Mouse (Mus musculus) embryonic facial prominence, embryonic 15.5 days (tissue): ENCODE data around the gene Slco4c1. TPM values are rescaled to one million over a fixed set of nuclear protein-coding genes. Genes with fewer than 3 reads are reported as not detected.

Experiments used
- ATAC-seq: fragments of 200-750 bp; cut with Nextera tagmentation; 2 replicates; pipeline ENCODE4 v1.8.0; 2017; ENCODE audit warnings: low read depth, moderate TSS enrichment; ENCODE audit not compliant: insufficient number of reproducible peaks, low FRiP score, low TSS enrichment
- H3K27ac ChIP-seq: fragments of 300-500 bp; sonication (generic); replicated peaks from 2 replicates; pipeline ENCODE4 v1.5.1; 2015; ENCODE audit warnings: mild to moderate bottlenecking, inconsistent platforms
- H3K27me3 ChIP-seq: fragments of 300-500 bp; sonication (generic); 2 replicates; pipeline ENCODE4 v1.6.1; 2015; ENCODE audit warnings: inconsistent platforms
- H3K36me3 ChIP-seq: fragments of 300-500 bp; sonication (generic); 2 replicates; pipeline ENCODE4 v1.6.1; 2015; ENCODE audit warnings: mild to moderate bottlenecking, inconsistent platforms
- H3K4me1 ChIP-seq: fragments of 300-500 bp; sonication (generic); 2 replicates; pipeline ENCODE4 v1.6.1; 2015; ENCODE audit warnings: inconsistent platforms
- H3K4me2 ChIP-seq: fragments of 300-500 bp; sonication (generic); replicated peaks from 2 replicates; pipeline ENCODE4 v1.6.1; 2015; ENCODE audit warnings: mild to moderate bottlenecking, inconsistent platforms
- H3K4me3 ChIP-seq: fragments of 300-500 bp; sonication (generic); replicated peaks from 2 replicates; pipeline ENCODE4 v1.5.1; 2015; ENCODE audit warnings: mild to moderate bottlenecking, inconsistent platforms
- H3K9ac ChIP-seq: fragments of 300-500 bp; sonication (generic); 2 replicates; pipeline ENCODE4 v1.6.1; 2015; ENCODE audit warnings: inconsistent platforms
- H3K9me3 ChIP-seq: fragments of 300-500 bp; sonication (generic); replicated peaks from 2 replicates; pipeline ENCODE4 v1.6.1; 2016; ENCODE audit warnings: inconsistent platforms
- WGBS: fragments of 180-500 bp; shearing (Covaris S2); methylation state at CpG from one replicate; pipeline ENCODE4 v1.1.7; 2015; 5-methylcytosine and 5-hydroxymethylcytosine counted together
- polyA plus RNA-seq: library from polyadenylated mRNA; unstranded; fragments of >200 nt; fragmentation: Nextera tagmentation; extraction: Ambion mirVana; gene quantifications from 2 replicates; pipeline ENCODE4 v1.2.1, GENCODE M21; 2015

Gene Slco4c1
- 0.72 and 0.92 TPM in 2 replicates for polyA plus RNA-seq

DNA sequence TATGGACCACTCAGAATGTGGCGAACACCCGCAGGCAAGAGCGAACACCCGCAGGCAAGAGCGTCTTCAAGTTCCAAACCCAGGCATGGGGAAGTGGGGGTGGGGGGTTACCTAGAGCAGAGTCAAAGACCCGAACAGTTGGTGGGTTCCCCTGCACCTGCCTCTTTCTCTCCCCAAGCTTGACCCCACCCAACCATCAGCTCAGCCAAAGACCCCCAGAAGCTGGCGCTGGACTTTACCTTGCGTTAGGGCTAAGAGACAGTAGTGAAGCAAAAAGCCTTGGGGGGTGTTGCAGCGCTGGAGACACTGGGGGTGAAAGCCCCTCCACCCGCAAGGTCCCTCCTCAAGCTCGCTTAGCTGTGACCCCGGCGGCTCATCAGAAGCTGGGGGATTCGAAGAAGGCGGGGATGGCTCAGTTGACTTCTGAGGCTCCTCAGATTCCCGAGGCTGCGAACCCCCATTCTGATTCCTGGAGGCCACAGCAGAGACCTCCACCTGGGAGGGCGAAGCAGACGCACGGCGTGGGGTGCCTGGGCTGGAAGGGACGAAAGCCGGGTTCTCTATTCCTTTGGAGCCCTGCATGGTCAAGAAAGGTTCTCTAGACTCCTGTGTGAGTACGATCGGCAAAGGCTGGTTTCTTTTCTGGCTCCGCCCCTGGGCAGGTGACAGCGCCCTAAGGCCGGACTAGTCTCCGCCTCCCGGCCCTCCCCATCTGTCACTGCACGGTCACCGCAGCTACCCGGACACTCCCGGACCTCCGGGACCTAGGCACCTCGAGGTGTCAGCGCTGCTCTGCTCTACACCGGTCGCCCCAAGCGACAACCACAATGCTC, at the start of gene Slco4c1:
Gene Slco4c1, minus strand, starts transcription at position 644 of the 833 bp plus-strand sequence.
- H3K27ac ChIP-seq = no peak within 1 kb of the TSS
- no peaks in the 10 kb centered on the region for H3K9me3 ChIP-seq
- no peak within 1 kb of the TSS for H3K9ac ChIP-seq
- peak within 1 kb of the TSS; percentile 46 for H3K4me3 ChIP-seq
- peak; percentile 57 for ATAC-seq
- peak within 1 kb of the TSS; percentile 88 for H3K4me2 ChIP-seq
- WGBS = 1% methylated on average over 40 of the region's 40 CpGs
- H3K36me3 ChIP-seq = no peaks in the 10 kb centered on the region
- H3K4me1 ChIP-seq = peaks cover 10% of the 10 kb centered on the region; the same call in 1 of the 2 replicates
- peaks cover 8% of the 10 kb centered on the region for H3K27me3 ChIP-seq

GRCm38 (mm10) chr1:96917333-96917732, 45.4 kb upstream of the Slco4c1 start:
- no peaks in the 10 kb centered on the region for H3K4me1 ChIP-seq
- no peak overlapping the region for H3K9ac ChIP-seq
- H3K4me3 ChIP-seq = no peak overlapping the region
- no peak overlapping the region for H3K27ac ChIP-seq
- H3K4me2 ChIP-seq = no peak overlapping the region
- H3K27me3 ChIP-seq = no peaks in the 10 kb centered on the region
- ATAC-seq = no peak
- no peaks in the 10 kb centered on the region for H3K36me3 ChIP-seq
- no peaks in the 10 kb centered on the region for H3K9me3 ChIP-seq

GRCm38 (mm10) chr1:96883788-96884187, 11.8 kb upstream of the Slco4c1 start:
- Histone ChIP-seq H3K4me2 (no peak overlapping the region), H3K4me1 (no peaks in the 10 kb centered on the region), H3K9me3 (no peaks in the 10 kb centered on the region), H3K9ac (no peak overlapping the region), H3K4me3 (no peak overlapping the region), H3K27ac (no peak overlapping the region), H3K27me3 (no peaks in the 10 kb centered on the region), H3K36me3 (no peaks in the 10 kb centered on the region)
- no peak for ATAC-seq

GRCm38 (mm10) chr1:96878572-96878971, 6.6 kb upstream of the Slco4c1 start:
- H3K4me2 ChIP-seq = no peak overlapping the region
- H3K27me3 ChIP-seq = no peaks in the 10 kb centered on the region
- 94% methylated on average over 1 of the region's 1 CpGs for WGBS
- no peaks in the 10 kb centered on the region for H3K36me3 ChIP-seq
- no peaks in the 10 kb centered on the region for H3K4me1 ChIP-seq
- no peak overlapping the region for H3K4me3 ChIP-seq
- H3K9me3 ChIP-seq = no peaks in the 10 kb centered on the region
- no peak for ATAC-seq
- H3K9ac ChIP-seq = no peak overlapping the region
- no peak overlapping the region for H3K27ac ChIP-seq

GRCm38 (mm10) chr1:96876076-96876475, 4.1 kb upstream of the Slco4c1 start:
- ATAC-seq = no peak
- Histone ChIP-seq H3K4me3 (no peak overlapping the region), H3K27me3 (peaks cover 8% of the 10 kb centered on the region), H3K4me1 (peaks cover 10% of the 10 kb centered on the region; the same call in 1 of the 2 replicates), H3K4me2 (no peak overlapping the region), H3K9ac (no peak overlapping the region), H3K9me3 (no peaks in the 10 kb centered on the region), H3K27ac (no peak overlapping the region), H3K36me3 (no peaks in the 10 kb centered on the region)
- 75% methylated on average over 1 of the region's 1 CpGs for WGBS

- Histone ChIP-seq H3K9me3 (no peaks in the 10 kb centered on the region), H3K27ac (no peak overlapping the region), H3K27me3 (peaks cover 8% of the 10 kb centered on the region), H3K4me2 (no peak overlapping the region), H3K4me3 (no peak overlapping the region), H3K9ac (no peak overlapping the region), H3K36me3 (no peaks in the 10 kb centered on the region), H3K4me1 (peaks cover 10% of the 10 kb centered on the region; the same call in 1 of the 2 replicates)
- ATAC-seq = no peak
- WGBS = 42% methylated on average over 1 of the region's 1 CpGs
Measured at GRCm38 (mm10) chr1:96874636-96875035, 2.7 kb upstream of the Slco4c1 start.

GRCm38 (mm10) chr1:96872361-96872693, 356 bp upstream of the Slco4c1 start:
- Histone ChIP-seq H3K4me2 (peak overlapping the region; percentile 88), H3K36me3 (no peaks in the 10 kb centered on the region), H3K9me3 (no peaks in the 10 kb centered on the region), H3K27me3 (peaks cover 8% of the 10 kb centered on the region), H3K4me3 (peak overlapping the region; percentile 46), H3K9ac (no peak overlapping the region), H3K4me1 (peaks cover 10% of the 10 kb centered on the region; the same call in 1 of the 2 replicates), H3K27ac (no peak overlapping the region)
- 5% methylated on average over 10 of the region's 10 CpGs for WGBS
- no peak for ATAC-seq

DNA sequence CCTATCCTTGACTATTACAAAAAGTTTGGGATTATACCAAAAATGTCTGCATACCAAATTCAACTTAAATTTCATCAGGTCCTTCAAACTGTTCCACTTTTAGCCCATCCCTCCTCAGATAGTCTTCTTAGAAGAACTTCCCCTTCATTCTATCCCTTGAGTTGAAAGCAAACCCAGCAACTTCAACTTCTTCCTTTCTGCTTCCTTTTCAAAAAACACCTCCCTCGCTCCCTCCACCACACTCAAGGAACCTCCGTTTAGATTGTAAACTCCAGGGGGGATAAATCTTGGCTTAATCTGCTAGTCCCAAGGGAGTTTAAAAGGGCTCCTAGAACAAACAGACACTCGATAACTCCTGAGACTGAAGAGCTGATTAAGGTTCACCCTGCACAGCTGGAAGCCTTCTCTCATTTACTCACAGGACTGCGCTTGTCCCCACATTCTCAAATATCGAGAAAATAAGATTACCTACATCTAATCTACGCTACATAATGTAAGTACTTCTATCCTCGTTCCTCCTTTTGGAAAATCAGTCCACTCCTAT, 1.1 kb downstream of the Slco4c1 start:
- Histone ChIP-seq H3K4me3 (peak overlapping the region; percentile 46; the same call in 1 of the 2 replicates), H3K4me2 (no peak overlapping the region), H3K27me3 (peaks cover 8% of the 10 kb centered on the region), H3K9ac (no peak overlapping the region), H3K4me1 (peaks cover 10% of the 10 kb centered on the region; the same call in 1 of the 2 replicates), H3K27ac (no peak overlapping the region), H3K36me3 (no peaks in the 10 kb centered on the region), H3K9me3 (no peaks in the 10 kb centered on the region)
- peak; percentile 54; the same call in 1 of the 2 replicates for ATAC-seq
- 6% methylated on average over 7 of the region's 7 CpGs for WGBS

GRCm38 (mm10) chr1:96868722-96869121, 3.2 kb downstream of the Slco4c1 start:
- peaks cover 8% of the 10 kb centered on the region for H3K27me3 ChIP-seq
- H3K4me3 ChIP-seq = no peak overlapping the region
- H3K9me3 ChIP-seq = no peaks in the 10 kb centered on the region
- WGBS = 88% methylated on average over 1 of the region's 1 CpGs
- peaks cover 10% of the 10 kb centered on the region; the same call in 1 of the 2 replicates for H3K4me1 ChIP-seq
- H3K36me3 ChIP-seq = no peaks in the 10 kb centered on the region
- no peak overlapping the region for H3K4me2 ChIP-seq
- no peak for ATAC-seq
- H3K9ac ChIP-seq = no peak overlapping the region
- no peak overlapping the region for H3K27ac ChIP-seq

DNA sequence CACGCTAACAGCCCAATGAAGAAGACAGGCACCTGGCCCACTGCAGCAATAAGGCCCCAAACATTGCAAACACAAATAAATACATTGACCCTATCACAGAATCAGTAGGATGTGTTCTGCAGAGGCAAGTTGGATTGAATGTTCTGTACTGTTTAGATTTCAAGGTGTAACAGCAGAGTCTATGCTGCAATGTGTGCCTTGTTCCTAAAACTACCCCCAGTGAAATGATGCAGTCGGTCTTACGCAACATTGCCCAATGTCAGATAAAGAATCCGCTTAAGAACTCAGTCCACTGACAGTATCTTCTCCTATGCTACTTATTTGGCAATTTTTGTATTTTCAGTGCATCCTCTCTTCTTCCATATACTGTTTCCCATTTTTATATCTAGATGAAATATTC, 6.0 kb downstream of the Slco4c1 start:
- H3K9ac ChIP-seq = no peak overlapping the region
- WGBS = 93% methylated on average over 4 of the region's 4 CpGs
- H3K4me1 ChIP-seq = no peaks in the 10 kb centered on the region
- ATAC-seq = no peak
- no peaks in the 10 kb centered on the region for H3K9me3 ChIP-seq
- no peak overlapping the region for H3K4me2 ChIP-seq
- no peak overlapping the region for H3K27ac ChIP-seq
- no peaks in the 10 kb centered on the region for H3K36me3 ChIP-seq
- H3K27me3 ChIP-seq = no peaks in the 10 kb centered on the region
- no peak overlapping the region for H3K4me3 ChIP-seq

DNA sequence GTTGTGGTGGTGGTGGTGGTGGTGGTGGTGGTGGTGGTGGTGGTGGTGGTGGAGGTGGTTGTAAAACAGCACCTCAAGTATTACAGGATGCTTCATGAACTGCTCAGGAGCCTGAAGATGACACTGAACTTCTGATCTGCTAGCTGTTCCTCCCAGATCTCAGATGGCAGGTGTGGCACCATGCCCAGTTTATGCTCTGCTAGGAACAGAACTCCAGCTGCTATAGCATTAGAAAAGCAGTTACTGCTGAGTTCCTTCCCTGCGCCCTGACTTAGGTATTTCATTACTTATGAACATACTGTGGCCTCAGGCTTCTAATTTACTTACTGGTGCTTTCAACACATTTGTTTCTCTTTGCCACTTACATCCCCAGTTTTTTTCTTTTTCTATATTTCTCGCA, 7.9 kb downstream of the Slco4c1 start:
- H3K9ac ChIP-seq = no peak overlapping the region
- no peaks in the 10 kb centered on the region for H3K36me3 ChIP-seq
- no peaks in the 10 kb centered on the region for H3K27me3 ChIP-seq
- no peak for ATAC-seq
- H3K4me3 ChIP-seq = no peak overlapping the region
- H3K4me2 ChIP-seq = no peak overlapping the region
- 67% methylated on average over 2 of the region's 2 CpGs for WGBS
- no peaks in the 10 kb centered on the region for H3K4me1 ChIP-seq
- no peak overlapping the region for H3K27ac ChIP-seq
- no peaks in the 10 kb centered on the region for H3K9me3 ChIP-seq
